Mouse (Mus musculus) brain, embryonic 14.5 days (tissue): ENCODE data around the gene Glod4. TPM values are rescaled to one million over a fixed set of nuclear protein-coding genes. Genes with fewer than 3 reads are reported as not detected.
A peak's percentile ranks its signal among the peaks of the same experiment; 100 is the strongest.

Experiments
- DNase-seq: peaks from one replicate; pipeline ENCODE4 v3.0.0-alpha.2; 2011; ENCODE audit warnings: low read depth
- CTCF ChIP-seq: fragments of 200-500 bp; IDR thresholded peaks from 2 replicates; pipeline ENCODE4 v1.5.1; 2012; ENCODE audit warnings: inconsistent platforms, mild to moderate bottlenecking, moderate library complexity, borderline replicate concordance; ENCODE audit not compliant: insufficient read depth, insufficient read length; ENCODE audit errors: extremely low read depth
- POLR2A ChIP-seq: fragments of 200-500 bp; IDR thresholded peaks from 2 replicates; pipeline ENCODE4 v1.6.1; 2012; ENCODE audit warnings: mild to moderate bottlenecking, inconsistent platforms, borderline replicate concordance; ENCODE audit not compliant: poor library complexity, insufficient read depth, insufficient read length, severe bottlenecking; ENCODE audit errors: extremely low read depth
- polyA plus RNA-seq: library from polyadenylated mRNA; depleted of rRNA; stranded (reverse); fragments of >200 nt; gene quantifications from 2 replicates; pipeline ENCODE4 v1.2.3, GENCODE M21; 2012

Gene Glod4
- polyA plus RNA-seq, 1 experiment, result 41.0 TPM

DNA sequence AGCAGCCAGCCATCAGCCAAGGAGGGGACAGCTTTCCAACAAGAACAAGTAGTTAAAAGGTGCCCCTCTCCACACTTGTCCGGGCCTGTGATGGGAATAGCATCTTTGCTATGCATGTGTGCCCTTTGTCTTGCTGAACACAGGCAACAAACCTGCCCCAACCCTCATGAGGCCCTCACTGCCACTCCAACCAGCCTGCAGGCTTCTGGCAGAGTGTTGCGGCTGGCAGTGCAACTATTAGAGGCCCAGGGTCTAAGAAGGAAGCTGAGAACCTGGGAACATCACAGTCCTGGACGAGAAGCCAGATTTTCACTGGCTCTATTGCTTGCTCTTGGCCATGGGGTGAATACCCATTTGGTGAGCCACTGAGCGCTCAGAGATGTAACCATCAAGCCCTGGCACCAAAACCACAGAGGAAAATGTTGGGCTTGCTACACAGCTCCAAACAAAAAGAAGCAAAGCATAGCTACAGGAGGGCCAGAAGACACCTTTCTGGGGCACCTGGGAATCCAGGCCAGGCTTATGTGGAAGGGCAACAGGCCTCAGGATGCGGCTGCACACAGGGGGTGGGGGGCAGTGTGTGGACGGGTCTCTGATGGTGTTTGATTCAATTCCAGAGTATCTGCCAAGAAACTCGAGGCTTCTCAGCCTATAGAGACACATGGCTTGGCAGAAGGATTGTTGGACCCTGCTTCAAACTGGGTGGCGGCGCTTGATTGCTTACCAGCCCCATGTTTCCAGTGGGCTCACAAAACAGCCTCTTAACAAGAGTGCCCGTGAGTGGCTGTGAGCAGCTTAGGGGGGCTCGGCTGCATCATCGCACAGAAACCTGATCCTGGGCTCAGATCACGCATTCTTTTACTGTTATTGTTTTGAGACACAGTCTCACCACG lies 35.7 kb upstream of the Glod4 start:
- no peak for TF ChIP-seq POLR2A
- no peak for TF ChIP-seq CTCF
- DNase-seq, result peak; percentile 80

DNA sequence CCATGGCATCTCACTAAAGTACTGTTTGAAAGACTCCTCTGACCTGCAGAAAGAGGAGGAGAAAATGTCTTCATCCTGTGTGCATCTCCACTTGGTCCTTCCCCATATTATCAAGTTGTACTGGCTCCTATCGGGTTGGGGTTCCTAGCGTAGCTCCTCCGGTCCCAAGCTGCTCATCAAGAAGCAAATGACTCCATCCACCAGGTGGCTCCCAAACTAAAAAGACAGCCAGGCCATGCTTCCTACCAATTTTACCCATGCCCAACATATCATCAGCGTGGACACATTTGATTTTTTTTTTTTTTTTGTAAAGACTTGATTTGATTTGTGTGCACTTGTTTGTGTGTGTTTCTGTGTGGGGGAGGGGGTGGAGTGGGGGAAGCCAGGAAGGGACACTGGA lies 28.9 kb upstream of the Glod4 start:
- DNase-seq, result no peak
- TF ChIP-seq CTCF, result peak; percentile 41; the same call in 1 of the 2 replicates
- TF ChIP-seq POLR2A, result no peak

DNA sequence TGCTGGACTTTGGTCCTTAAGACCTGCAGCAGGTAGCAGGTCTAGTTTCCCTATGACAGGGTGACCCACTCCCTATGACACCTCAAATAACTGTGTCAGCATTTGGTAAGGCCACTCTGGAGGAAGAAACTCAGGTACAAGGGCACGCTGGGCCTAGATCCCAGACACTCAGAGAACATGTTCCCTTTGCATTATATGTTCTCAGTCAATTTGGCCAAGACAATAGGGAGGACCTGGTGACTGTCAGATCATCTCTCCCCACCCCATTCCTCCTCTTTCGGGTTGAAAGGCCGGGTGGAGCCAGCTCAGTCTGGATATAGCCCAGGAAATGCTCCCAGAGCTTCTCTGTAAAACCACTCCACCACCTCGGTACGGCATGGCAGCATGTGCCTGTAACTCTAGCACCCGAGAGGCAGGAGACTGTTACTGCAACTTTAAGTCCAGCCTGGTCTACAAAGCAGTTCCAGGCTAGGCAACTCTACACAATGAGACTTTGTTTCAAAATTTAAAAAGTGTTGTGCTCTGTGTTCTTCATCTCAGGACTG lies 25.1 kb upstream of the Glod4 start:
- TF ChIP-seq POLR2A (no peak), CTCF (no peak)
- DNase-seq, result no peak

DNA sequence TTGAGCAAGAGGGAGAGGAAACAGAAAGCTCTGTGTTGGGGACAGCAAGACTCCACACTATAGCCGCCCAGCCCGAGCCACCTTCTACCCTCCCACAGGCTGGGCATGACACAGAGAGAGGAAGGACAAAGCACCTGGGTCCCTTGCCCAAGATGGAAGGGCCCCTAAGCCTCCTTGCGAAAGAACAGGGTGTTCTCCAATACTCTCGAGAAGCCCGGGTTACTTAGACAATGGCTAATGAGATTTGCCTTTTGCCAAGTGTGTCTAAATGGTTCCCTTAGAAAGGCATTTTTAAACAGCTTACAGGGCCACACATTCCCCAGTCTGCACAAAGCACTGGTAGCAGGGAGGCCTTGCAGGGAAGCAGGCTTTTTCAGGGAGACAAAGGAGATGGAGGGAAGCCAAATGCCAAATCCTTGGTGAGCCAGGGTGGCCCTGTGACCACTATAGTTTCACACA lies 24.5 kb upstream of the Glod4 start:
- no peak for TF ChIP-seq POLR2A
- TF ChIP-seq CTCF, result no peak
- peak; percentile 90 for DNase-seq

DNA sequence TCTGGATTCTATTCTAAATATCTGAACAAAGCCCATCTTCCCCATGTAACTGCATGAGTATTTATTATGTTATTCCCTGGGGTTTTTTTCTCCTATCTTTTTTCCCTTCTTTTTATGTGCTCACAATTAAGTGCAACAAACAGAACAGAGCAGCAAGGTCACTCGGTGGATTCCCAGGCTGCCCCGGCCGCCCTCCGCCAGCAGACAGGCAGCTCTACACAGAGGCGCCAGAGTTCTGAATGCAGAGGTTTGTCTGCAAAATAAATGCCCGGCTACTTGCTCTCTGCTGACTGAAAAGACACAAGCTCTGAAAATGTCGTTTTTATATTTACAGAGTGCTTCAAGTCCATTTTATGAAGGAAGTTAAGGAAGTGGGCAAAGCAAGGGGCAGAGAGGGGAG lies 24.0 kb upstream of the Glod4 start:
- peak; percentile 66 for DNase-seq
- TF ChIP-seq CTCF (no peak), POLR2A (no peak)

DNA sequence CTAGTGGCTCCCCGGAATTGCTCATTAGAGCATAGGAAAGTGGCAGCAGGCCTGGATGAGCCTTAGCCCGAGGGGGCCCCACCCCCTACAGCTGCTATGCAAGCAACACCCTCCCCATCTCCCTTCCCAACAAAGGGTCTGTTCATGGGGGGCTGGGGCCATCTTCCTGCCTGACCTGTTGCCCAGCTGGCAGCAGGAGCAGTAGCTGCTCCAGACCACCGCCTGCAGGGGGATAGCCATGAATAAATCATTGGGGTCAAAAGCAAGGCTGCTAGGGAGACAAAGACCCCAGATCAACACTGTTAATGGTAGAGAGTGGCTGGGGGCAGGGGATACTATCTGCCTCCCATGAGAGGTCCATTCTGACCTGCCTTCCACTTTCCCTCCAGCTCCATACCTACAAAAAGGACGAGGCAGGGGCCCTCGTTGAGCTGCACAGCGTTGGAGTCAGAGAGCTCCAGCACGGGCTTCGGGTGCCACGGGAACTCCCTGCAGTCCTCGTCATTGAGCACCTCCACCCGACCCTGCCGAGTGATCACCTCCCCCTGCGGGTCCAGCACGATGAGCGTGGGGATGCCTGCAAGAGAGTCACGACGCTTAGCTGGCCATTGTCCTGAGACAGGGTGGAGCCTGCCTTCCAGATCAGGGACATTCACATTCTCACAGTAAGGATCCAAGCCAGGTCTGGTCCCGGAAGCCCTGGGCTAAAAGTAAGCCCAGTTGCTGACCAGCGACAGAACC lies 19.3 kb upstream of the Glod4 start:
- no peak for TF ChIP-seq POLR2A
- TF ChIP-seq CTCF, result no peak
- DNase-seq, result peak; percentile 64

DNA sequence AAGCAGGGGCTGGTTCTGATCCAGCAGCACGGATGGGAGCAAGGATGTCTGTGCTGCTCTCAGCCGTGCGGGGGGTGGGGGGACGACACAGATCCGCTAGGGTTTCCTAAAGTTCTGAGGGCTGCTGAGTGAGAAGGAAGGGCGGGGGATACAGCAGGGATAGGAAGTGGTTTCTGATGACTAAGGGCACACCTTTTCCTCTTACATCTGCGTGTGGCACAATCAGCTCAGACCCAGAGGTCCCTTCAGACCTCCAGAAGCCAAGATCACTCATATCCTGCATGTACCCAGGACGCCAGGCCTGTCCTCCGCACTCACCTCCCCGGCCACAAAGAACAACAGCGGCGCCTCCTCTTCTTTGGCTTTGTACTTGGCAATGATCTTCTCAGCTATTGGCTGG lies 17.7 kb upstream of the Glod4 start:
- no peak for DNase-seq
- TF ChIP-seq POLR2A, result no peak
- no peak for TF ChIP-seq CTCF

DNA sequence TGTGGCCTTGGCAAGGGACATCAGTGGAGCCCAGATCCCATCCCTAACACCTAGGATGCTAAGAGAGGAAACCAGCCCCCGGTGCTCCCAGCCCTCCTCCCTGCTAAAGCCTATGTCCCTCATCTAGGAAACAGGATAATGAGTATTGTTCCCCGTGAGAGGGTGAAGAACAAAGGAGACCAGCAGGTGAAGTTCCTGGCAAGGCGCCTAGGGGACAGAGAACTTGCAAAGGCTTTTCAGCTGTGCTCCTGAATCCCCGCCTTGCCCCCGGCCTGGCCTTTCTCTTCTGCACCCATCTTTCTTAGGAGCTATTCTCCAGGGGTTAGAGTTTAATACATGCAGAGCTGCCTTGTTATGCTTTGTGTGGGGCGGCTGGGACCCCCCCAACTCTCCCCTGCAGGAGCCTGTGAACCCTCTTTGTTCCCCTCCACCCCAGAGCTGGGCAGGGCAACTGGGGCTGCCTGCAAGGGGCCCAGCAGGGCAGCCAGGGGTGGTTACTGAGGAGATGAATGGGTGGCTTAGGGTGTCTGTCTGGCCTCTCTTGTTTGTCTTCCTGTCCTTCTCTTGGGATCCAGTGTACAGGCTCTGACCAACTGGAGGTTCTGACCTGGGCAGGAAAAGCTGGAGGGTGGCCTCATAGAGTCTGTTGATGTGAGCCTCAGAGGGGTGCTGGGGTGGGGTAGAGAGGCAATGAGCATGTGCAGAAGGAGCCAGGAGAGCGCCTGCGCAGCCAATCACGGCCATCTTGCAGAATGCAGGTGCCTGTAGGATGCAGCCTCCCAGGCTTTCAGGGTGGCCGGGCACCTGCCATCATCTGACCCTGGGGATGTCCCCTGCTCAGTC lies 16.9 kb upstream of the Glod4 start:
- TF ChIP-seq POLR2A (no peak), CTCF (no peak)
- DNase-seq, result peak; percentile 43

DNA sequence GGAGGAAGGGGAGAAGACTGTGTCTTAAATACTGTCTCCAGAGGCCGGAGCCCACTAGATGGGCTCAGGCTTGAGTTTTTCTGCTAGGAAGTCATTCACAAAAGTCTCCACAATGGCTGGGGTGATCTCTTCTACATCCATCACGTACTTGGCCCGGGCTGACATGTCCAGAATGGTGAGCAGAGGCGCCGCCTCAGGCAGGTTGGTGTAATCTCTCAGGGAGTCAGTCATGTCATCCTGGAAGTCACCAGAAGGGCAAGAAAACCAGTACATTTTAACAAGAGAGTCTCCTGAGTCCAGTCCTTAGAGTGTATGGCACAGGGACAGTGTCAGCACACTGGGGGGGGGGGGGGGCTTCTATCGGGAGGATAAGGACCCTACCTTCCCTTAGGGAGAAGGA lies 15.0 kb upstream of the Glod4 start:
- DNase-seq, result no peak
- TF ChIP-seq CTCF, result no peak
- TF ChIP-seq POLR2A, result no peak

DNA sequence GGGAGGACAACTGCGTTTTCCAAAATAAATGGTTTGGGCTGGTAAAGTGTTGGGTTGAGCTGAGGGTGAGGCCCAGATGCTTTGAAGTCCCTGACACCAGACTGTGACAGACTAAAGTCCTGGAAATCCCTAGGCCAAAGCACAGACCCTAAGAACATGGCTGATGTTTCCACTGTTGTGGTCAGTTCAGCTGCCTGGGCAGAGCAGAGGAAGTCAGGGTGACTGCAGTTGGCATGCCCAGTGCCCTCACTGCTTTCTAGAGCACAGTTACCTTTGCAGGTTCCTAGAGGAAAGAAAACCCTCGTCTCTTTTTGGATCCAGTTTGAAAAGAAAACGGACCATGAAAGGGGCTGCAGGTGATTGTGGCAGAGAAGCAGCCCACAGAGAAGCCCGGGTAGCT lies 13.9 kb upstream of the Glod4 start:
- DNase-seq, result no peak
- TF ChIP-seq CTCF, result no peak
- no peak for TF ChIP-seq POLR2A

DNA sequence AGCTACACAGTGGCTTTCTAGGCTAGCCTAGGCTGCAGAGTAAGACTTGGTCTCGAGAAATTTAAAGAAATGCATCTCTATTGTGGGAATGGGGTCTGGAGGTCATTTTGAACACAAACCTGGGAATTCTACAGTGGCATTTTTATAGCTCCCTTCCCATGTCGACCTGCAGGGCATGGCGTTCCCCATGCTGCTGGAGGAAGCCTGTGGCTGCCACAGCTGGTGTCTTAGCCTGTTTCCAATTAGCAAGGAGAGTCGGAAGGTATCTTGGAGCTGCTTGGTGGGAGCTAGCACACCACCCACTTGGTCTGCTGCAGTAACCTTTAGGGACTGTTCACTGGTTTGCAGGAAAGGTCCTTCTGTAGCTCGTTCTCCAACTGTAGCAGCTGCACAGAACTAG lies 12.6 kb upstream of the Glod4 start:
- TF ChIP-seq POLR2A (no peak), CTCF (no peak)
- peak; percentile 10 for DNase-seq

DNA sequence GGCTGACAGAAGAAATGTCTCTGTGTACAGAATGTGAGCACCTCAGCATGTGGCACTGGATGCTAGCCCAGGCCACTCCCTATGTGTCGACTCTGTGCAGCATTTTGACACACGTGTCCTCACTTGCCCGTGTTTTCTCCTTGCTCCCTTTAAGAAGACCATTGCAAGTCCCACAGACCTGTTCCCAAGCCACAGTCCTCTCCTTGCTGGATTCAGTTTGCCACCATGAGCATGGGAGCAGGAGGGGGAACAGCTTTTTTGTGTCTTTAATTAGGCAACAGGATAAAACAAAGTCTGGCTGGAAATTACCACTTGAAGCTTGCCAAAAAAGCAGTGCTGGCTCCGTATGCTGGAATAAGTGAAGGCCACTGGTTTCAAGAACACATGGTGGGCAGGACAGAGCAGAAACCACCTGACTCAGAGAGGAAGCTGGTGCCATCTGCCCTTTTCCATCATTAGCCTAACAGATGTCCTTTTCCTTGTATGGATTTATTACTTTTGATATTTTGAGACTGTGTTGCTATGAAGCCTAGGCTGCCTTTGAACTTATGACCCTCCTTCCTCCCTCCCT lies 12.0 kb upstream of the Glod4 start:
- TF ChIP-seq CTCF, result no peak
- TF ChIP-seq POLR2A, result no peak
- DNase-seq, result peak; percentile 85
